Mouse (Mus musculus): ENCODE data around the gene Rgs10.

- TF ChIP-seq CTCF (IDR thresholded peaks at IDR 0.05; ENCODE audit: insufficient read depth, low read length) (peak; percentile 65), POLR2A (IDR thresholded peaks at IDR 0.05; ENCODE audit: borderline replicate concordance, extremely low read depth, low read depth, low read length) (no peak)
Measured at GRCm38 (mm10) chr7:128372331-128372730, 46.2 kb downstream of the Rgs10 start.
